Mouse (Mus musculus) erythroblast, embryonic 14.5 days (primary cell): ENCODE data around the gene Ubxn6.

Source experiments
- GATA1 ChIP-seq: IDR thresholded peaks from 2 replicates; pipeline ENCODE4 v1.6.1; 2012; ENCODE audit warnings: low read length, inconsistent platforms, mixed read lengths
- TAL1 ChIP-seq: IDR thresholded peaks from 3 replicates; pipeline ENCODE4 v1.6.1; 2012; ENCODE audit warnings: low read length, inconsistent platforms, mixed read lengths

GRCm38 (mm10) chr17:56057381-56058120 lies 17.3 kb downstream of the Ubxn6 start:
- TF ChIP-seq TAL1 (no peak), GATA1 (no peak)
